Mouse (Mus musculus): ENCODE results near the gene Batf. TPM values are rescaled to one million over a fixed set of nuclear protein-coding genes. Genes with fewer than 3 reads are reported as not detected.

Gene Batf
- polyA plus RNA-seq (2015; fragmentation: Illumina TruSeq; extraction: RNeasy Lipid Tissue Mini Kit (QIAGEN cat#74804); ENCODE audit: insufficient read depth, low read depth, low replicate concordance) = not detected

GRCm38 (mm10) chr12:85686466-85687216, at the start of gene Batf:
Batf (plus strand) TSS chr12:85686669.

GRCm38 (mm10) chr12:85745827-85746695, 59.6 kb downstream of the Batf start, which contains the start of gene Flvcr2:
Flvcr2 (plus strand) TSS chr12:85746539.

Other genes starting within 250 kb of the Batf start
- gene Fos, start 212.8 kb upstream of the Batf start, polyA plus RNA-seq (2015; fragmentation: Illumina TruSeq; extraction: RNeasy Lipid Tissue Mini Kit (QIAGEN cat#74804); ENCODE audit: insufficient read depth, low read depth, low replicate concordance) = 35.8 TPM
- 6.8 TPM for gene Jdp2, start 87.6 kb upstream of the Batf start, polyA plus RNA-seq (2015; fragmentation: Illumina TruSeq; extraction: RNeasy Lipid Tissue Mini Kit (QIAGEN cat#74804); ENCODE audit: insufficient read depth, low read depth, low replicate concordance)
- gene Flvcr2, start 59.9 kb downstream of the Batf start, polyA plus RNA-seq (2015; fragmentation: Illumina TruSeq; extraction: RNeasy Lipid Tissue Mini Kit (QIAGEN cat#74804); ENCODE audit: insufficient read depth, low read depth, low replicate concordance) = 1.0 TPM
- 7.0 TPM for gene Erg28, start 137.9 kb downstream of the Batf start, polyA plus RNA-seq (2015; fragmentation: Illumina TruSeq; extraction: RNeasy Lipid Tissue Mini Kit (QIAGEN cat#74804); ENCODE audit: insufficient read depth, low read depth, low replicate concordance)
- 4.6 TPM for gene Ttll5, start 138.0 kb downstream of the Batf start, polyA plus RNA-seq (2015; fragmentation: Illumina TruSeq; extraction: RNeasy Lipid Tissue Mini Kit (QIAGEN cat#74804); ENCODE audit: insufficient read depth, low read depth, low replicate concordance)

All from pancreas, adult 10 weeks (tissue).